Mouse (Mus musculus) kidney, adult 18-20 months (tissue): Measurements from ENCODE around the gene Gpnmb.

Experiments
- DNase-seq: peaks from one replicate; pipeline ENCODE4 v3.0.0; 2021

Gene Gpnmb

GRCm38 (mm10) chr6:49032783-49033182 lies 3.6 kb upstream of the Gpnmb start:
- no peak for DNase-seq

GRCm38 (mm10) chr6:49037268-49037662 lies 919 bp downstream of the Gpnmb start:
- DNase-seq: no peak

- peak; percentile 54 for DNase-seq
These were observed 3.3 kb downstream of the Gpnmb start for GRCm38 (mm10) chr6:49039470-49040180.

DNA sequence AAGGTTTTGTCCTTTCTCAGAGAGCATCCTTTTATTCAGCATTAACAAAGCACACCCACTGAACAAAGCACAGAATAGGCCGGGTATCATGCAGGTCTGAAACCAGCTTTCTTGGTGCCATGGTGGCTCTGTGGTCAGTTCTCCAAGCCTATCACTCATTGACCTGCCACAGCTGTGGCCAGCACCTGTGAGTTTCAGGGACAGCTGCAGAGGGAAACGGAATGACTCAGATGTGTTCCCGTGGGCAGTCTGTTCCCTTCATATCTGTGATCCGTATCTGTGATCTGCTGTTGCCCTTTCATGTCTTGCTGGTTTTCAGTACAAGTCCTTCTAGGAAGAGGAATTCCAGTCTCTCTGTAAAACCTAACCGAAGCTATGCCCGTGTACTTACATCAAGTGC lies 10.2 kb downstream of the Gpnmb start:
- no peak for DNase-seq

DNA sequence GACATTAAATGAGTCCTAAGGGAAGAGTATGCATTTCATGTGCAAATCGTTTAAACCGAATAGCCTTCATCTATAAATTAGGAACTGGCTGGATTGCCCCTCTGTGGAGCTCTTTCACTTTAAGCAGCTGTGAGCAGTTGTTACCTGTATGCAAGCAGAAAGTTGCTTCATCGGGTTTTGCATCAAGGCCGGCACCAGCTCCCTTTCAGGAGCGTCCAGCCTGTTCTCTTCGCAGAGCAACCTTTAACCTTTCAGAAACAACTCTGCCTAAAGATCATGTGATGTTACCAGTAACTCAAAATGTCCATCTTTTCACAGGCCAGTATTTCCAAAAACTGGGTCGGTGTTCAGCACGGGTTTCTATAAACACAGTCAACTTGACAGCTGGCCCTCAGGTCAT lies 10.6 kb downstream of the Gpnmb start:
- DNase-seq: no peak

DNA sequence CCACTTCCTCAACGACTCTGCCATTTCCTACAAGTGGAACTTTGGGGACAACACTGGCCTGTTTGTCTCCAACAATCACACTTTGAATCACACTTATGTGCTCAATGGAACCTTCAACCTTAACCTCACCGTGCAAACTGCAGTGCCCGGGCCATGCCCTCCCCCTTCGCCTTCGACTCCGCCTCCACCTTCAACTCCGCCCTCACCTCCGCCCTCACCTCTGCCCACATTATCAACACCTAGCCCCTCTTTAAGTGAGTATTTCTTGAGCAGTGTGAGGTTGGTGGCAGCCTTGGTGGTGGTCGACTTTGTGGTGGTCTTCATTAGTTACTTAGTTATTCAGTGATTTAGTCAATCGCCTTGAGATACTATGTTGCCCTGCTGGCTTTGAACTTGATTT lies 11.5 kb downstream of the Gpnmb start:
- DNase-seq: no peak

DNA sequence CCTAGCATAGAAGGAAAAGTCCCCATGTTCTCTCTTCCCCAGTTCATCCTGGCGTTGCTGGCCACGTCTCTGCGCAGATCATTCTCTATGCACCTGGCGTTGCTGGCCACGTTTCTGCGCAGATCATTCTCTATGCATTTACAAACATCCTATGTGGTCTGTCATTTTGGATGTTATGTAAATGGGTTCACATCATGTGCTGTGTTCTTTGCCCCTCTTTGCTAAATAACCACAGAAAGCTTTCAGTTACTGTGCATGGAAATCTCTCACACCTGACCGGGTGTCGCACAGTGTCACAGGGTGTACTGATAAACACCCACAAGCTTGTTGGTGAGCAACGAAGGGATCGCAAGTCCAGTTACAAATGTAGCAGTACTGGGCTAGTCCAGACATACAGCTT lies 12.0 kb downstream of the Gpnmb start:
- DNase-seq: no peak

GRCm38 (mm10) chr6:49050677-49051410 lies 14.5 kb downstream of the Gpnmb start:
- DNase-seq: no peak

DNA sequence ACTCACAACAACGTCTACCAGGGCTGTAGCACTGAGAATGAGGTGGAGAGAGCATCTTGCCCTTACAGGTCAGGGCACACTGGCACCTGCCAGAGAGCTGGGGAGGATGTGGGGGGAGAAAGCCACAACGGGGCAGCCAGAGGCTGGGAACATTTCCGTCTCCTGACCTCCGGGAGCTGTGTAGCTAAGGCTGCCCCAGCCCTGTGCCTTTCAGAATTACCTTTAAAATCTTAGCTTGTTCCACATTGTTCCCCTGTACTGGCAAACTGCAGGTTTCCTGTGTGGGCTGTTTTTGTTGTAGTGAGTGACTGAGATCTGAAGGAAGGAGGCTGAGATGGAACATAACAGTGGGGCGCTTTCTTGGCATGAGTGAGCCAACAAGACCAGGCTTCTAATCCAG lies 15.8 kb downstream of the Gpnmb start:
- no peak for DNase-seq

- DNase-seq: no peak
These were observed 18.9 kb downstream of the Gpnmb start for GRCm38 (mm10) chr6:49055256-49055733.

- DNase-seq: no peak
These were observed 19.7 kb downstream of the Gpnmb start for GRCm38 (mm10) chr6:49056009-49056408.

DNA sequence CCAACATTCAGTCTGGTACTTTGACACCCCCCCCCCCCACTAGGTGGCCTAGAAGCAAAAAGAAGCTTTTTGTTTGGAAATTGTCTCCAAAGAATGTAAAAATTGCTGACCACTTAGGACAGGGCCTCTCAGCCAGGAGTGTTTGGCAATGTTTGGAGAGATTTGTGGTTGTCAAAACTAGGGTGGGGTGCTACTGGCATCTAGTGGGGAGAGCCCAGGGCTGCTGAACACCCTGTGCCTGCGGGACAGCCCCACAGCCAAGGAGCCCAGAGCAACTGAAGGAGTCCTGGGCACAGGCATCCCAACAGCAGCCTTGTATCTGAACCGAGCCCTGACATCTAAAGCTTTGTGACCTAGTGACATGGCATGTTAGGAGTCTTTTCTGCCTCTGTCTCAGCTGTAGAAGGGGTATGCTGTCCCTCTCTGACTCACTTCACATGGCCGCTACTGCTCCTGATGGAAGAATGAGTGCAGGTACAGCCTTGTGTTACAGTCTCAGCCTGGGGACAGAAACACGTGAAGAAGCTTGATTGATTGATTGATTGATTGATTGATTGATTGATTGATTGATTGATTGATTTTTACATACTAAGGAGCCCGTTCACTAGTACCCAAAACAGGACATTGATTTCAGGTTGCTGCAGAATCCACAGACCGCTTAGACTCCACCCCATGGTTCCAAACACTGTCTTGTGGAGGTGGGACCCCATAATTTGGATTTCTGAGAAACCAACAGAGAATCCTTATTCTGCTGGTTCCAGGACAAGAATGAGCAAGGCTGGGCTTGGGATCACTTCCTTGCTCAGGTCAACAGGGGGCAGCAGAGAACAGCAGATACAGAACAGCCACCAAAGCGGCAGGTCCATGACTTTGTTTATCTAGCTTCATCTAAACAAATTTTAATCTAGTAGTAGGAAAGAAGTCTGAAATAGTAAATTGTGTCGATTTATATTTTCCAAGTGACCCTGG lies 21.0 kb downstream of the Gpnmb start:
- peak; percentile 60 for DNase-seq

DNA sequence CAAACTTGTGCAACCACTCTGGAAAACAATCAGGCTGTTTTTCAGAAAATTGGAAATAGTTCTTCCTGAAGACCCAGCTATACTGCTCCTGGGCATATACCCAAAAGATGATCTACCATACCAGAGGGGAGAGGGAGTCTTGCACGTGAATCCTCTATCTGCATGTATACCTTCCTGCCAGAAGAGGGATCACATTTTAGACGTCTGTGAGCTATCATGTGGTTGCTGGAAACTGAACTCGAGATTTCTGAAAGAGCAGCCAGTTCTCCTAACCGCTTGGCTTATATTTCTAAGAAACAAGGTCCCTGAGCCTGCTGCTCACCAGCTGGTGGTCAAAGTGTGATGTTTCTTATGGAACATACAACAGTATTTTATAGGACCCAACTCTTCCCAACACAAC lies 32.0 kb downstream of the Gpnmb start:
- DNase-seq: no peak

GRCm38 (mm10) chr6:49073304-49074116 lies 37.2 kb downstream of the Gpnmb start, which contains the start of gene Malsu1:
Gene Malsu1, plus strand, starts transcription at chr6:49073795.
- DNase-seq: peak; percentile 97

DNA sequence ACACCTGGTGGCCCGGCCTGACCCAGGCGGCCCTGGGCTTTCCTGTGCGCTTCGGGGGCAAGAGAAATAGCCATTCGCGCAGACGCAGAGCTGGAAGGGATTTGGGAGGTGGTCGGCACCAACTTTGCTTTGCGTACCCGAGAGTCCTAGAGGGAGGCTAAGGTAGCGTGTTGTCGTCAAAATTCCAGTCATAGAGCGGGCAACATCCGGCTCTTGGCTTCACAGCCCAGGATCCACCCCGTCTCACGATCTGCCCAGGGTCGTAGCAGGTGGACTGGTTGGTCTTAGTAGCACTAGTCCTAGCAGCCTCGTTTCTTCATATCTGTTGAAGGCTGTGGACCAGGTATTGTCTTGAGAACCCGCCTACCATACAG lies 37.8 kb downstream of the Gpnmb start:
- no peak for DNase-seq

GRCm38 (mm10) chr6:49077894-49078293 lies 41.5 kb downstream of the Gpnmb start:
- DNase-seq: no peak

- no peak for DNase-seq
These were observed 43.0 kb downstream of the Gpnmb start for GRCm38 (mm10) chr6:49079313-49079712.

DNA sequence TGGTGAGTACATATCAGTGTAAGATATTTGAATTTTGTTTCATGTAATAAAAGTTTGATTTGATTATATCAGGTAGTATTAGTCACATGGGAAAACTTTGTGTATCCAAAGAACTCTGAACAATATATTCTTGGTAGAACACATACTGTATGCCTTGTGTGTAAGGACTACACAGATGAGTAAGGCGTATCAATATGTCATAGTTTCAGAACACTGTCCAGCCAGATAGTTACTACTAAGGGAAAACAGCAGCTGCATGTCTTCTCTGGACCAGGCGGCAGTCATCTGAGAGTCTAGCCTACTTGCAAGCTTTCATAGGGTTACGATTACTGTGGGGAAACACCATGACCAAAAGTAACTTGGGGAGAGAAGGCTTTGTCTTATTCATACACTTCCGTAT lies 46.7 kb downstream of the Gpnmb start:
- no peak for DNase-seq

DNA sequence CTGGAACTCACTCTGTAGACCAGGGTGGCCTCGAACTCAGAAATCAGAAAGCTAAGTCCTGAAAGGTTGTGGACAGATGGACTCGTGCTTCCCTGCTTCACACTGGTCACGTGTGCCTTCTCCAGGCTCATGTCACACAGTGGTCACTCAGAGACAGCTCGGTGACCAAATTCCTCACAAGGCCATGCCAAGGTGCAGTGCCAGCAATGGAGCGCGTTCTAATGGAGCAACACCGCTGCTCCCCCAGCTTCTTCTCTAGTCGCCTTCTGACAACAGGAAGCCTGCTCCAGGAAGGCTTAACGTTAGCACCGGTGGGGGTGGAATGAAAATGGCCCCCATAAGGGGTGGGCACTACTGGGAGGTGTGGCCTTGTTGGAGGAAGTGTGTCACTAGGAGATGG lies 58.6 kb downstream of the Gpnmb start:
- no peak for DNase-seq

- DNase-seq: no peak
These were observed 60.1 kb downstream of the Gpnmb start for GRCm38 (mm10) chr6:49096421-49096820.

DNA sequence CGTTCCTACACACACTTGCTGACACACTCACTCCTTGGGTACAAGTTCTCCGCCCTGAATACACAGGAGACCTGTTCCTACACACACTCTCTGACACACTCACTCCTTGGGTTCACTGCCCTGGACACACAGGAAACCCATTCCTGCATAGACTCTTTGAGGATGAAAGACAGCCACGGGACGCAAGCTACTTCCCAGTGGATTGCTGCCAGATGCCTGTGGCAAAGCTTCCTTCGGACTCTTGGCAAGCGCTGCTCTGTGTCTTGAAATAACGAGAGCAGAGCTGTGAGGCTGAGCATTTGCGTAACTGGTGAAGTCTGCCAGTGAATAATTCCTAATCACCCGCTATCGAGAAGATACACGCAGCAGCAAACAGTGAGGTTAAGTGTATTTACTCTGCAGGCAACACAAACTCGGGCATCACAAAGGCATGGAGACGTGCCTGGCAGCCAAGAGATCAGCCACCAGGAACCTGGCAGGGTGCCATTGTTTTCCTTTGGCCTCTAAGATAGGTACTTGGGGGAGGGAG lies 60.7 kb downstream of the Gpnmb start:
- peak; percentile 81 for DNase-seq

- peak; percentile 23 for DNase-seq
These were observed 61.3 kb downstream of the Gpnmb start for GRCm38 (mm10) chr6:49097596-49098110.
